Mouse (Mus musculus): Measurements from ENCODE around the gene Tspan15.

DNA sequence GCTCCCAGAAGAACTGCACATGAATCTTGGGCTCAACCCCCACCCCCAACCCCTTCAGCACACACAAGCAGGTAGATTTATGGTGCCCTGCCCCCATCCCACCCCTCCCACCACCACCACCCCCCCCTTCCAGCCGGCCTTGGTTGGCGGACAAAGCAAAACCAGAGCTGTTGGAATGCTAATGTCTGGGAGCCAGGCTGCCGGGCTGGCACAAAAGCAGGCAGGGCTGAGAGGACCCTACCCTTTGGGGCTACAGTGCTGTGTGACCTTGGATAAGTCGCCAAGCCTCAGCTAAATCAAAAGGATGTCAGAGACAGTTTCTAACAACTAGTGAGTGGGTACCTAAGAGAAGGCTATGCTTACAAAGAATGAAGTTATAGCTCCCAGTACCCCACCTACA lies 93.9 kb downstream of the Tspan15 start:
- TF ChIP-seq CTCF (conservative IDR thresholded peaks at IDR 0.05; ENCODE audit: low read length): no peak
- TF ChIP-seq NANOG (IDR thresholded peaks at IDR 0.05; ENCODE audit: borderline replicate concordance, low read length): no peak
- no peak for TF ChIP-seq POU5F1 (IDR thresholded peaks at IDR 0.05; ENCODE audit: borderline replicate concordance, low read length)

Measured in E14TG2a.4 (cell line).